Mouse (Mus musculus) brain, adult 2 months (tissue): ENCODE data around the gene Zfp131.
A peak's percentile ranks its signal among the peaks of the same experiment; 100 is the strongest.

Experiments
- DNase-seq: peaks from one replicate; pipeline ENCODE4 v3.0.0; 2011; ENCODE audit warnings: low read depth, low spot score

Gene Zfp131

GRCm38 (mm10) chr13:119755141-119755547 lies 35.5 kb downstream of the Zfp131 start:
- peak; percentile 65 for DNase-seq

DNA sequence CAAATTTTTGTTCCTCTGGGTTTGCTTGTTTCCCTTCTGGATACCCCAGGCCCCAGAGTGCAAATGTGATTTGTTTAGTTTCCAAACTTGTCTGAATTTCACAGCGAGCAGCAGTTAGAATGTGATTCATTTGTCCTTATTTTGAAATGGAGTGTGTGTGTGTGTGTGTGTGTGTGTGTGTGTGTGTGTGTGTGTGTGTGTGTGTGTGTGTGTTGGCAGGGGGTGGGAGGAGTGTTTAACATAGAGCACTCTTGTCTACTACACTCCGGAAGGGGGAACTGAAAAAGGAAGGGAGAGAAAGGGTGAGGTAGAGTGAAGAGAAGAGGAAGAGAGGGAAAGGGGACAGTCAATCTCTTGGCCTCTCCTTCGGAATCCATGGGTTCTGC lies 36.1 kb downstream of the Zfp131 start:
- DNase-seq: peak; percentile 51

- peak; percentile 83 for DNase-seq
Observed at GRCm38 (mm10) chr13:119753859-119754634, 36.6 kb downstream of the Zfp131 start.

DNA sequence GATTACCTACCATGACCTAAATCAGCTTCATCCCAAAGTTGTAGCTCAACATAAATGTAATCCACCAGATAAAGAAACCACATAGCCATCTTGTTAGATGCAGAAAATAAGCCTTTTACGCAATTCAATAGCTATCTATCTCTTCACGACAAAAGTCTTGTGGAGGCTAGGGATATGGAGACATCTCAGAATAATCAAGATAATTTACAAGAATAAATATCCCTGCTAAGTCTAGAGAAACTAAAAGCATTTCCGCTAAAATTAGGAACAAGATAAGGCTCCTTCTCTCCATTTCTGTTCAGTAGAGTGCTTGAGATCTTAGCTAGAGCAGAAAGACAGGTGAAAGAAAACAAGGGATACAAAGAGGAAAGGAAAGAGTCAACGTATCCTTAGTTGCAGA lies 43.8 kb downstream of the Zfp131 start:
- DNase-seq: no peak

DNA sequence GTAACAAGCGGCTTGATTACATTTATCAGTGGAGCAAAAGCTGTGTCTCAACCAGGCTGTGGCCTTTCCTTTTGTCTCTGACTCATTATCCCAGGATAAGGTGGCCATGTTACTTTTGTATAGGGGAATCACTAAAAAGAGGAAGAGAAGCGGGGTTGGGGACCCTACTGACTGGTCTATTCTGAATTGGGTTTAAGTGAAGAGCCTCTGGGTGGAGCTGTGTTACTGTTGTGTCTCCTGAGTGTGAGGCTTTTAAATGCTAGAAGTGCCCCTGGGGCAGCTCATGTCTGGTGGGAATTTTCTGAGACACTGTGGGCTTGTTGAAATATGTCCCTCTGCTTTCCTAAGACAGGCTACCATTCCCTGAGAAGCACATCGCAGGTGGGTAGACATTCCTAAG lies 47.2 kb downstream of the Zfp131 start:
- no peak for DNase-seq

- peak; percentile 62 for DNase-seq
Observed at GRCm38 (mm10) chr13:119742711-119743415, 47.8 kb downstream of the Zfp131 start.

GRCm38 (mm10) chr13:119741390-119742237 lies 49.1 kb downstream of the Zfp131 start:
- peak; percentile 55 for DNase-seq

DNA sequence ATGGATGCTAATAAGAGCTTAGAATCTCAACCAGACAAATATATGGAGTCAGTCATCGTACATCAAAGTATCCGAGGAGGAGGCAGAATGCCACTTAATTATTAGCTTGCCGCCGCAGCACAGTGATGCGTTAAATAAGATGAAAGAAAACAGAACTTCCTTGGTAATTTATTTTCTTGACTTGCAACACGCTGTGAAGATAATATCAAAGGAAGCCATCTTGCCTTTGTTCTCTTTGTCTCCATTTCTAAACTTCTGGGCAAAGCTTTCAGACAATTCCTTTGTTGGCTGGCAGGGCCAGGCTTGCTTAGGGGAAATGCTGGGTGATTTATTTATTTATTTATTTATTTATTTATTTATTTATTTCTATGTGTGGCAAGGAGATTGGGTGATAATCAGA lies 59.2 kb downstream of the Zfp131 start:
- no peak for DNase-seq

GRCm38 (mm10) chr13:119729406-119729805 lies 61.3 kb downstream of the Zfp131 start:
- DNase-seq: no peak

DNA sequence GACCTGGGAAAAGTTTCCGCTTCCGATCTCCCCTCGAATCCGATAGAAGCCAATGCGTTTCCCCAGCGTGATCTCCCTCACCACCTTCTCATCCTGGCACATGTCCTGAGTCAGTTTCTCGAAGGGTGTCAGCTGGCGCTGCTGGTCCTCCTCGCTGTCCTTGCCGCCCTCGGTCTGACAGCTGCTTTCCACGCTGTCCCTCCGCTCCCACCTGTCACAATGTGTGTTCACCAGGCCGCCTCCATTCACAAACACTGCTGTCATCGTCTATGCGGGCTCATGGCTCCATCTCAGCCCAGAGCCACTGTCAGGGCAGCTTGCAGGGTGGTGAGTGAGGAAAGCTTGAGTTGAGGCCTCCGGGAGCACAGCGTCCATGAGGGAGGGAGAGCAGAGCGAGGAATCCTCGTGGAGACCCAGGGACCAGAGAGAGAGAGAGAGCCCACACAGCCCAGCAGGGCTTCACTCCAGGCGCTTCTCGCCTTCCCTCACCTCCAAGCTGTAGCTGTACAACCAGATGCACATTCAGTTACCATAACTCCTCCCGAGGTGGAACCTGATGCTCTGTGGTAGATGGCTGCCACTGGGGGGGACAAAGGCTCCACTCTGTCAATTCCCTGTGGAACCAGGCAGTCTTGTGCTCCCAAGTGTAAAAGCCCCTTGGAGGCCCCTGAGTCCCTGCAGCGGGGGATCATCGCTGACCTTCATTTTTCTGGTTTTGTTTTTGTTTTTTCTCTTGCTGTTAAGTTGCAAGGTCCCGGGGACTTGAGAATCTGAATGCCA lies 62.9 kb downstream of the Zfp131 start:
- peak; percentile 78 for DNase-seq

DNA sequence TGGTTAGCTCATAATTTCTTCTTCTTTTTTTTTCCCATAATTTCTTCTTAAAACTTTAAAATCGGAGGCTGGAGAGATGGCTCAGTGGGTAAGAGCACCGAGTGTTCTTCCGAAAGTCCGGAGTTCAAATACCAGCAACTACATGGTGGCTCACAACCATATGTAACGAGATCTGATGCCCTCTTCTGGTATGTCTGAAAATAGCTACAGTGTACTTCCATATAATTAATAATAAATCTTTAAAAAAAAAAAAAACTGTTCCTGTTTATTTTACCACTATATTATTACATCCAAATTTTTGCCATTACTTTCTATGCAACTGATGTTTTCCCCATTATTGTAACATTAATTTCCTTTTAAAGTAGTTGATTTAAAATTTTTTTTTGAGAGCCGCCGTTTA lies 66.1 kb downstream of the Zfp131 start:
- DNase-seq: no peak

DNA sequence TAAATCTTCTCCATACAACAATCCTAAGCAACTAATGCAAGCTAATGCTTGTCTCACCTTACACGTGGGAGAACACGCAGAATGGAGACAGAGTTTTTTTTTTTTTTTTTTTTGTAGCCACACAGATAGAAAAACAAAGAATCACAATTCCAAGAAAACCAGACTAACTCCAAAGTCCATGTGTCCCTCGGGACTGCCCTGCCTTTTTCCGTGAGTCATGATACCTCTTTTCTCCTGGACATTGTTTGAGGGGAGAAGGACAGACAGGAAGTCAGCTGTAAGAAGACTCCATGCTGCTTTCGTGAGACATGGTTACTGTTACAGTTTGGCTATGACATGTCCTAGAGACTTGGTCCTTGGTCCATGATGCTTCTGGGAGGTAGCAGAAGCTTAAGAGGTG lies 67.3 kb downstream of the Zfp131 start:
- no peak for DNase-seq

DNA sequence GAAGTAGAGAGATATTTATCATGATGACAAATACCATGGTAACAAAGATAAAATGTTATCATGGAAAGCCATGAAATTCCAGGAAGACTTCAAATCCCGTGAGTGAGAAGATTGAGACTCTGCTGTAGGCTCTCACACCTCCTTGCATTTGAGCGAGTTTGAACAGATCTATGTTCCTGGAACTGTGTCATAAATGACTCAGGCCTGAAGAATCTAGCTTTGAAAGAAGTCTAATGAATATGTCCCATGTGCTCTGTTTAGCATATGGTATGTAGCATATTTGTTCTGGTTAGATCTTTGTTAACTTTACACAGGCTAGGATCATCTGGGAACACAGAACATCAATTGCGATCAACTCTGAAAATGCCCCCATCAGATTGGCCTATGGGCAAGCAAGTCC lies 68.2 kb downstream of the Zfp131 start:
- peak; percentile 48 for DNase-seq

DNA sequence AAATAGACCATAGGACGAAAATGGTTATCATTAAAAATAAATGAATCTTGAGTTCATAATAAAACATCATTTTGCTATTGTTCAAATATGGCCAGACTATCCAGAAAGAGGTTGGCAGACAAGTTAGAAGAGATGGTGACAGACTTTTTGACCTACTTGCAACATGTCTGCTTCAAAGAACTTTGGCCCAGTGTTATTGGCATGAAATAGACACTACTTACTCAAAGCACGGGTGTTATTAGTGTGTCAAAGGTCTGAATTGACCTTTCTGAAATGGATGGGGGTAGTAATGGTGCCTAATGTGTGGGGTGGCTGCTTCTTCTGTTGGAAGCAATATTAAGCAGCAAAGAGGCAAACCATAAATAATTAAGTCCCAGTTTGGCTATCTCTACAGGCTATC lies 74.6 kb downstream of the Zfp131 start:
- DNase-seq: no peak
